Mouse (Mus musculus): Measurements from ENCODE around the gene Zfr2. TPM values are rescaled to one million over a fixed set of nuclear protein-coding genes. Genes with fewer than 3 reads are reported as not detected.

Zfr2 gene
- polyA plus RNA-seq, 1 experiment from 2014 or later = 0.43 TPM

- no peaks in the 10 kb centered on the region for H3K36me3 ChIP-seq
- peak; percentile 57; the same call in 1 of the 2 replicates for ATAC-seq (ENCODE audit: low read depth)
- peak overlapping the region; percentile 69 for H3K9ac ChIP-seq
- H3K27ac ChIP-seq = no peak overlapping the region; the same call in 1 of the 2 replicates
- WGBS (ENCODE audit: insufficient replicate concordance) = under 1% methylated on average over 23 of the region's 28 CpGs
- DNase-seq = no peak
- no peaks in the 10 kb centered on the region for H3K9me3 ChIP-seq (replicated peaks)
- peaks cover 67% of the 10 kb centered on the region for H3K27me3 ChIP-seq
- peak overlapping the region; percentile 70 for H3K4me3 ChIP-seq (replicated peaks)
- peak overlapping the region; percentile 76 for H3K4me2 ChIP-seq
- peaks cover 31% of the 10 kb centered on the region for H3K4me1 ChIP-seq (replicated peaks)
Observed at GRCm38 (mm10) chr10:81233226-81233585, 251 bp downstream of the Zfr2 start.

GRCm38 (mm10) chr10:81234206-81234605 lies 1.3 kb downstream of the Zfr2 start:
- Histone ChIP-seq H3K9me3 (replicated peaks) (no peaks in the 10 kb centered on the region), H3K4me2 (peak overlapping the region; percentile 76; the same call in 1 of the 2 replicates), H3K4me3 (replicated peaks) (no peak overlapping the region), H3K27me3 (peaks cover 66% of the 10 kb centered on the region), H3K27ac (no peak overlapping the region), H3K9ac (no peak overlapping the region), H3K36me3 (no peaks in the 10 kb centered on the region), H3K4me1 (replicated peaks) (peaks cover 31% of the 10 kb centered on the region)
- DNase-seq = no peak
- ATAC-seq (ENCODE audit: low read depth) = no peak
- WGBS (ENCODE audit: insufficient replicate concordance) = 68% methylated on average over 6 of the region's 6 CpGs

GRCm38 (mm10) chr10:81236471-81237268 lies 3.7 kb downstream of the Zfr2 start:
- no peak overlapping the region for H3K4me3 ChIP-seq (replicated peaks)
- no peak overlapping the region for H3K9ac ChIP-seq
- no peak overlapping the region for H3K4me2 ChIP-seq
- WGBS (ENCODE audit: insufficient replicate concordance) = 71% methylated on average over 12 of the region's 12 CpGs
- ATAC-seq (ENCODE audit: low read depth) (no peak), DNase-seq (no peak)
- H3K27me3 ChIP-seq = peaks cover 66% of the 10 kb centered on the region
- no peaks in the 10 kb centered on the region for H3K9me3 ChIP-seq (replicated peaks)
- H3K4me1 ChIP-seq (replicated peaks) = peaks cover 26% of the 10 kb centered on the region
- no peaks in the 10 kb centered on the region for H3K36me3 ChIP-seq
- no peak overlapping the region for H3K27ac ChIP-seq

DNA sequence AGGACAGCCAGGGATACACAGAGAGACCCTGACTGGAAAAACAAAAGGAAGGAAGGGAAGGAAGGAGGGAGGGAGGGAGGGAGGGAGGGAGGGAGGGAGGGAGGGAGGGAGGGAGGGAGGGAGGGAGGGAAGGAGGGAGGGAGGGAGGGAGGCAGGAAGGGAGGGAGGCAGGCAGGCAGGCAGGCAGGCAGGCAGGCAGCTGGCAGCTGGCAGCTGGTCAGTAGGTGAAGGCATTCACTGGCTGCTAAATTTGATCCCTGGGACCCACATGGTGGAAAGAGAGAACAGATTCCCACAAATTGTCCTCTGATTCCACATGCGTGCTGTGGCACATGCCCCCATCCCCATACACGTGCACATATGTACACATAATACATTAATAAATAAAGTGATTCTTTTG lies 5.7 kb downstream of the Zfr2 start:
- Histone ChIP-seq H3K27me3 (peaks cover 74% of the 10 kb centered on the region), H3K9ac (no peak overlapping the region), H3K4me1 (replicated peaks) (peaks cover 14% of the 10 kb centered on the region), H3K27ac (no peak overlapping the region), H3K4me3 (replicated peaks) (no peak overlapping the region), H3K4me2 (no peak overlapping the region), H3K9me3 (replicated peaks) (no peaks in the 10 kb centered on the region), H3K36me3 (no peaks in the 10 kb centered on the region)
- ATAC-seq (ENCODE audit: low read depth) (no peak), DNase-seq (no peak)
- WGBS (ENCODE audit: insufficient replicate concordance) = 71% methylated on average over 2 of the region's 2 CpGs

- DNase-seq = peak; percentile 31
- Histone ChIP-seq H3K27ac (no peak overlapping the region), H3K9me3 (replicated peaks) (no peaks in the 10 kb centered on the region), H3K4me1 (replicated peaks) (peaks cover 17% of the 10 kb centered on the region), H3K9ac (no peak overlapping the region), H3K27me3 (peaks cover 91% of the 10 kb centered on the region), H3K36me3 (no peaks in the 10 kb centered on the region), H3K4me2 (no peak overlapping the region), H3K4me3 (replicated peaks) (no peak overlapping the region)
- 18% methylated on average over 13 of the region's 13 CpGs for WGBS (ENCODE audit: insufficient replicate concordance)
- no peak for ATAC-seq (ENCODE audit: low read depth)
Observed at GRCm38 (mm10) chr10:81240876-81241275, 7.9 kb downstream of the Zfr2 start.

GRCm38 (mm10) chr10:81242021-81242420 lies 9.1 kb downstream of the Zfr2 start:
- Histone ChIP-seq H3K36me3 (no peaks in the 10 kb centered on the region), H3K27ac (no peak overlapping the region), H3K4me3 (replicated peaks) (no peak overlapping the region), H3K4me2 (no peak overlapping the region), H3K27me3 (peaks cover 83% of the 10 kb centered on the region), H3K4me1 (replicated peaks) (peaks cover 17% of the 10 kb centered on the region), H3K9ac (no peak overlapping the region), H3K9me3 (replicated peaks) (no peaks in the 10 kb centered on the region)
- WGBS (ENCODE audit: insufficient replicate concordance) = 81% methylated on average over 16 of the region's 16 CpGs
- ATAC-seq (ENCODE audit: low read depth) (no peak), DNase-seq (no peak)

DNA sequence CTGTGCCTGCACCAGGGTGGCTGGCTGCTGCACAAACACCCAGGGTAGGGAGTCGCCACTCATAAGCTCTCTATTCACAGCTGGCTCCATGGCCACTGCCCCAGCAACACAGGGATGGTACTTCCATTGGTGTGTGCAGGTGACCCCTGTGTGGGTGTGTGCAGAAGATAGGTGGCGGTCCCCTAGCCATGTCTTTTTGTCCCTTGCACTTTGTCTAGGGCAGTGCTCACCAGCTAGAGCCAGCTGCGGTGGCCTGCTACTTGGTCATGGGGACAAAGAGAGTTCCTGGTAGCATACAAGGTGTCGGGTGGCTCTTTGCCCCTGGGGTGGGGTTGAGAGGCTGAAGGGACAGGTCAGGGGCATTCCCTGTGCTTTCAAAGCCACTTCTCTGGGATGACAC lies 11.2 kb downstream of the Zfr2 start:
- ATAC-seq (ENCODE audit: low read depth) = no peak
- Histone ChIP-seq H3K36me3 (no peaks in the 10 kb centered on the region), H3K4me2 (no peak overlapping the region), H3K27me3 (peaks cover 64% of the 10 kb centered on the region), H3K4me1 (replicated peaks) (peaks cover 12% of the 10 kb centered on the region), H3K27ac (no peak overlapping the region), H3K4me3 (replicated peaks) (no peak overlapping the region), H3K9me3 (replicated peaks) (no peaks in the 10 kb centered on the region), H3K9ac (no peak overlapping the region)
- 65% methylated on average over 4 of the region's 4 CpGs for WGBS (ENCODE audit: insufficient replicate concordance)
- DNase-seq = no peak

GRCm38 (mm10) chr10:81244595-81244994 lies 11.6 kb downstream of the Zfr2 start:
- Histone ChIP-seq H3K27ac (no peak overlapping the region), H3K4me3 (replicated peaks) (no peak overlapping the region), H3K9ac (no peak overlapping the region), H3K4me1 (replicated peaks) (peaks cover 15% of the 10 kb centered on the region), H3K4me2 (no peak overlapping the region), H3K27me3 (peaks cover 59% of the 10 kb centered on the region), H3K9me3 (replicated peaks) (no peaks in the 10 kb centered on the region), H3K36me3 (no peaks in the 10 kb centered on the region)
- ATAC-seq (ENCODE audit: low read depth) = peak; percentile 32; the same call in 1 of the 2 replicates
- WGBS (ENCODE audit: insufficient replicate concordance) = 7% methylated on average over 17 of the region's 17 CpGs
- DNase-seq = peak; percentile 58

- Histone ChIP-seq H3K4me3 (replicated peaks) (no peak overlapping the region), H3K4me1 (replicated peaks) (peaks cover 17% of the 10 kb centered on the region), H3K9ac (no peak overlapping the region), H3K27me3 (peaks cover 54% of the 10 kb centered on the region), H3K36me3 (no peaks in the 10 kb centered on the region), H3K9me3 (replicated peaks) (no peaks in the 10 kb centered on the region), H3K27ac (no peak overlapping the region), H3K4me2 (no peak overlapping the region)
- WGBS (ENCODE audit: insufficient replicate concordance) = 70% methylated on average over 6 of the region's 6 CpGs
- ATAC-seq (ENCODE audit: low read depth) = no peak
- DNase-seq = no peak
Observed at GRCm38 (mm10) chr10:81245166-81245565, 12.2 kb downstream of the Zfr2 start.

GRCm38 (mm10) chr10:81247804-81248203 lies 14.8 kb downstream of the Zfr2 start:
- Histone ChIP-seq H3K36me3 (no peaks in the 10 kb centered on the region), H3K4me3 (replicated peaks) (no peak overlapping the region), H3K4me1 (replicated peaks) (peaks cover 22% of the 10 kb centered on the region), H3K9me3 (replicated peaks) (no peaks in the 10 kb centered on the region), H3K27me3 (peaks cover 49% of the 10 kb centered on the region), H3K4me2 (no peak overlapping the region), H3K27ac (no peak overlapping the region), H3K9ac (no peak overlapping the region)
- WGBS (ENCODE audit: insufficient replicate concordance) = 75% methylated on average over 2 of the region's 2 CpGs
- DNase-seq = no peak
- no peak for ATAC-seq (ENCODE audit: low read depth)

DNA sequence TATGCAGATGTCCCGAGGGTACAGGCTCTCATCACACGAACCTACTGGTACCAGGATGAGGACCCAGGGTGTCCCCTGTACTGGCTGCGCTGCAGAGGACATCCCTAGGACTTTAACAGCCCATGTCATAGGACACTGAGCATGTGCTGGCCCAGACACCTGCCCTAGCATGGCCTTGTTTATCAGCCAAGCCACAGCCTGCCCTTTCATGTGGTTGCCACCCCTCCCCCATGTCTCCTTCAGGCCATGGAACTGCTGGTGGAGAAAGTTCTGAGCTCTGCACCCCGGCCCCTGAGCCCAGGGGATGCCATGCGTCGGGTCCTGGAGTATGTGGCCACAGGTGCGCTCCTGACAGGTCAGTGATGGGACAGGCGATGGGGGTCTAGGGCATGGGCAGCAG lies 16.5 kb downstream of the Zfr2 start:
- Histone ChIP-seq H3K4me3 (replicated peaks) (no peak overlapping the region), H3K4me1 (replicated peaks) (peaks cover 22% of the 10 kb centered on the region), H3K9me3 (replicated peaks) (no peaks in the 10 kb centered on the region), H3K36me3 (no peaks in the 10 kb centered on the region), H3K4me2 (no peak overlapping the region), H3K27me3 (peaks cover 51% of the 10 kb centered on the region), H3K27ac (no peak overlapping the region), H3K9ac (no peak overlapping the region)
- 66% methylated on average over 8 of the region's 8 CpGs for WGBS (ENCODE audit: insufficient replicate concordance)
- no peak for DNase-seq
- no peak for ATAC-seq (ENCODE audit: low read depth)
